Mouse (Mus musculus) cerebellum, adult 2 months (tissue): ENCODE results near the gene Sfmbt2. TPM values are rescaled to one million over a fixed set of nuclear protein-coding genes. Genes with fewer than 3 reads are reported as not detected.
A peak's percentile ranks its signal among the peaks of the same experiment; 100 is the strongest.

Experiments
- DNase-seq, 2 experiments: peaks; one replicate each; pipeline ENCODE4 v3.0.0; 2021
- H3K27ac ChIP-seq: fragments of 200-500 bp; 2 replicates; pipeline ENCODE4 v1.5.1; 2012; ENCODE audit warnings: low read length, control low read depth, inconsistent platforms; ENCODE audit not compliant: insufficient read depth
- H3K27me3 ChIP-seq: fragments of 200-500 bp; 2 replicates; pipeline ENCODE4 v1.6.1; 2012; ENCODE audit warnings: inconsistent platforms, mild to moderate bottlenecking, low read length, moderate library complexity; ENCODE audit not compliant: control insufficient read depth, insufficient read depth
- H3K4me1 ChIP-seq: fragments of 200-500 bp; 2 replicates; pipeline ENCODE4 v1.6.1; 2011; ENCODE audit warnings: low read length; ENCODE audit not compliant: control insufficient read depth, insufficient read depth
- H3K4me3 ChIP-seq: fragments of 200-500 bp; replicated peaks from 2 replicates; pipeline ENCODE3; 2011; ENCODE audit warnings: mild to moderate bottlenecking, low read depth, low read length, control low read depth; ENCODE audit not compliant: insufficient read depth
- CTCF ChIP-seq: fragments of 200-500 bp; IDR thresholded peaks from 2 replicates; pipeline ENCODE4 v1.5.1; 2011; ENCODE audit warnings: low read depth, mild to moderate bottlenecking, control low read depth, low read length, moderate library complexity, borderline replicate concordance; ENCODE audit not compliant: insufficient read depth
- POLR2A ChIP-seq: fragments of 200-500 bp; IDR thresholded peaks from 2 replicates; pipeline ENCODE4 v1.6.1; 2011; ENCODE audit warnings: low read length, control low read depth, borderline replicate concordance; ENCODE audit not compliant: insufficient read depth
- WGBS: fragments of 180-500 bp; shearing (Covaris S2); methylation state at CpG from one replicate; pipeline ENCODE4 v1.1.7; 2018; 5-methylcytosine and 5-hydroxymethylcytosine counted together
- polyA plus RNA-seq: library from polyadenylated mRNA; depleted of rRNA; stranded (reverse); fragments of >200 nt; gene quantifications from 2 replicates; pipeline ENCODE4 v1.2.3, GENCODE M21; 2012; rRNA removed

Gene Sfmbt2
- polyA plus RNA-seq, 1 experiment, result 2.3 TPM

DNA sequence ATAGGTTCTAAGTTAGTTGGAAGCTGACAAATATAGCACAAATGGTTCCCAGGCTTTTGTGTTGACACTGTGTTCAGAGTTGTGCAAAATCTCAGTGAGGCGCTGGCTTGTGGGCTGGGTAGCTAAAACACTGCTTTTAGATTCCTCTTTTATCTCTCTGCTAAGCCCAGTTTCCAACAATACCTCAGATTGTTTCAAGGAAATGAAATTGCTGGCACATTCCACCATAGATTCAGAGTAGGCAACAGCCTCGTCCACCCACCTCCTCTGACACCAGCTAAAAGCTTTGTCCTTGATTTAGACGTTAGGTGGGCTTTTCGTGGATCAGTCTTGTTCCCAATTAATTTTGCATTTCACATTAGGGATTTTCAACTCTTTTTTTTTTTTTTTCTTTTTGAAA, 212.4 kb downstream of the Sfmbt2 start:
- no peak overlapping the region for H3K27ac ChIP-seq
- no peak for TF ChIP-seq CTCF
- no peak for TF ChIP-seq POLR2A
- H3K4me1 ChIP-seq, result no peaks in the 10 kb centered on the region
- 72% methylated on average over 4 of the region's 4 CpGs for WGBS
- no peak for DNase-seq
- H3K27me3 ChIP-seq, result no peaks in the 10 kb centered on the region
- H3K4me3 ChIP-seq, result no peak overlapping the region

- Histone ChIP-seq H3K4me3 (no peak overlapping the region), H3K4me1 (no peaks in the 10 kb centered on the region), H3K27me3 (no peaks in the 10 kb centered on the region), H3K27ac (no peak overlapping the region)
- 74% methylated on average over 5 of the region's 5 CpGs for WGBS
- no peak for DNase-seq
- TF ChIP-seq POLR2A, result no peak
- TF ChIP-seq CTCF, result no peak
Observed at GRCm38 (mm10) chr2:10583103-10583502, 212.8 kb downstream of the Sfmbt2 start.

DNA sequence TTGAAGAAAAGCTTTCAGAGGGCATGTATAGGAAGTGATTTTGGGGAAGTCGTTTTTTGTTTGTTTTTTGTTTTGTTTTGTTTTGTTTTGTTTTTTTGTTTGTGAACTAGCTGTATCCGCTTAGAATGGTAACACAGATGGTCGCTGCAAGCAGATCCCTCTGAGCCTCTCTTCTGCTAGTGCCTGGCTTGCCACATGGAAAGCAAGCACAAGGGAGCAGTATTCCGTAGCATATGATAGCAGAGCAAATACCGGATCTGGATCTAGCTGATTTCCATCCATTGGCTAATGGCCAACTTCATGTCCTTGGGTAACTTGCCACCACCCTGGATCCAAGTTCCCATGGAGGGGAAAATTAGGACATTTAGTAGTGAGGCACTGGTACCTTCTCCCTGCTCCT, 221.0 kb downstream of the Sfmbt2 start:
- 25% methylated on average over 5 of the region's 5 CpGs for WGBS
- peak in 1 of 2 experiments; percentile 2 for DNase-seq
- no peaks in the 10 kb centered on the region for H3K27me3 ChIP-seq

DNA sequence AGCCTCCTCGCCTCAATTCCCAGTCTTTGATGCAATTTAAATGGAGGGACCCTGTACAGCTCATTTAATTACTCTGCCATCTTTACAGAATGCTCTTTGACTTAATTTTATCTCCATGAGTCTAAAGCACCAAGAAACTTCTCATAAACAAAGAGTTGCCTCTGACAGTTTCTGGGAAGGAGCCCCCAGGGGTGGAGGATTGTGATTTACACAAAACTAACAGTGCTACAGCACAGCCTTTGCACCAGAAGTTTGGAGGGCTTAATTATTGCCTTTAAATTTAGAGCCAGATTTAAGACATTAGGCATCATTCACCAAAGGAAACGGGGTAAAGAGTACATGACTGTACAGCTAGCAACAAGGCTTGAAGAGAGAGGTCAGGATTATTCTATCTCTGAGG, 245.2 kb downstream of the Sfmbt2 start:
- no peak for DNase-seq
- H3K4me1 ChIP-seq, result no peaks in the 10 kb centered on the region
- WGBS, result 84% methylated on average over 2 of the region's 2 CpGs
- H3K4me3 ChIP-seq, result no peak overlapping the region
- TF ChIP-seq POLR2A (no peak), CTCF (no peak)
- H3K27ac ChIP-seq, result no peak overlapping the region
- H3K27me3 ChIP-seq, result no peaks in the 10 kb centered on the region

More for the DNA sequence above, 221.0 kb downstream of the Sfmbt2 start:
- no peak overlapping the region for H3K4me3 ChIP-seq
- TF ChIP-seq CTCF (no peak), POLR2A (no peak)
- H3K4me1 ChIP-seq, result no peaks in the 10 kb centered on the region; the same call in 1 of the 2 replicates
- no peak overlapping the region for H3K27ac ChIP-seq

Other genes starting within 250 kb of the Sfmbt2 start
- 1.9 and 3.3 TPM in 2 replicates for gene Itih2, start 239.1 kb upstream of the Sfmbt2 start, polyA plus RNA-seq
- gene Itih5, start 216.9 kb upstream of the Sfmbt2 start, polyA plus RNA-seq, result 14.9 and 16.1 TPM in 2 replicates